Mouse (Mus musculus): ENCODE measurements around the gene Thrsp. TPM values are rescaled to one million over a fixed set of nuclear protein-coding genes. Genes with fewer than 3 reads are reported as not detected.

Gene Thrsp
- polyA plus RNA-seq, 1 experiment, result not detected

- Histone ChIP-seq H3K4me1 (ENCODE audit: control insufficient read depth, insufficient read depth, low read length) (peaks cover 8% of the 10 kb centered on the region), H3K4me3 (ENCODE audit: insufficient read depth, low read length) (no peak overlapping the region), H3K27ac (ENCODE audit: insufficient read depth, low read depth, low read length) (no peak overlapping the region)
- no peak for TF ChIP-seq CTCF (IDR thresholded peaks at IDR 0.05; ENCODE audit: low read depth, low read length)
- no peak for TF ChIP-seq POLR2A (IDR thresholded peaks at IDR 0.05; ENCODE audit: borderline replicate concordance, low read depth, low read length)
Measured at GRCm38 (mm10) chr7:97419163-97419562, 1.6 kb upstream of the Thrsp start.

- H3K27ac ChIP-seq (ENCODE audit: insufficient read depth, low read depth, low read length), result no peak overlapping the region
- no peak for TF ChIP-seq CTCF (IDR thresholded peaks at IDR 0.05; ENCODE audit: low read depth, low read length)
- no peak for TF ChIP-seq POLR2A (IDR thresholded peaks at IDR 0.05; ENCODE audit: borderline replicate concordance, low read depth, low read length)
- peaks cover 8% of the 10 kb centered on the region for H3K4me1 ChIP-seq (ENCODE audit: control insufficient read depth, insufficient read depth, low read length)
- no peak overlapping the region for H3K4me3 ChIP-seq (ENCODE audit: insufficient read depth, low read length)
Measured at GRCm38 (mm10) chr7:97418717-97419116, 1.2 kb upstream of the Thrsp start.

- no peak overlapping the region for H3K27ac ChIP-seq (ENCODE audit: insufficient read depth, low read depth, low read length)
- TF ChIP-seq POLR2A (IDR thresholded peaks at IDR 0.05; ENCODE audit: borderline replicate concordance, low read depth, low read length), result no peak
- no peak for TF ChIP-seq CTCF (IDR thresholded peaks at IDR 0.05; ENCODE audit: low read depth, low read length)
- H3K4me3 ChIP-seq (ENCODE audit: insufficient read depth, low read length), result no peak overlapping the region
- peaks cover 8% of the 10 kb centered on the region for H3K4me1 ChIP-seq (ENCODE audit: control insufficient read depth, insufficient read depth, low read length)
Measured at GRCm38 (mm10) chr7:97416473-97416872, 1.1 kb downstream of the Thrsp start.

- no peak overlapping the region for H3K27ac ChIP-seq (ENCODE audit: insufficient read depth, low read depth, low read length)
Measured at GRCm38 (mm10) chr7:97414915-97415687, 2.4 kb downstream of the Thrsp start.

GRCm38 (mm10) chr7:97414426-97414825 is 3.1 kb downstream of the Thrsp start:
- TF ChIP-seq CTCF (IDR thresholded peaks at IDR 0.05; ENCODE audit: low read depth, low read length) (no peak), POLR2A (IDR thresholded peaks at IDR 0.05; ENCODE audit: borderline replicate concordance, low read depth, low read length) (no peak)
- Histone ChIP-seq H3K4me3 (ENCODE audit: insufficient read depth, low read length) (no peak overlapping the region), H3K4me1 (ENCODE audit: control insufficient read depth, insufficient read depth, low read length) (peaks cover 8% of the 10 kb centered on the region), H3K27ac (ENCODE audit: insufficient read depth, low read depth, low read length) (no peak overlapping the region)

More at GRCm38 (mm10) chr7:97414915-97415687, 2.4 kb downstream of the Thrsp start:
- TF ChIP-seq CTCF (IDR thresholded peaks at IDR 0.05; ENCODE audit: low read depth, low read length), result no peak
- TF ChIP-seq POLR2A (IDR thresholded peaks at IDR 0.05; ENCODE audit: borderline replicate concordance, low read depth, low read length), result no peak
- Histone ChIP-seq H3K4me3 (ENCODE audit: insufficient read depth, low read length) (no peak overlapping the region), H3K4me1 (ENCODE audit: control insufficient read depth, insufficient read depth, low read length) (peaks cover 8% of the 10 kb centered on the region)

- TF ChIP-seq POLR2A (IDR thresholded peaks at IDR 0.05; ENCODE audit: borderline replicate concordance, low read depth, low read length), result no peak
- TF ChIP-seq CTCF (IDR thresholded peaks at IDR 0.05; ENCODE audit: low read depth, low read length), result no peak
- Histone ChIP-seq H3K4me1 (ENCODE audit: control insufficient read depth, insufficient read depth, low read length) (peaks cover 6% of the 10 kb centered on the region), H3K27ac (ENCODE audit: insufficient read depth, low read depth, low read length) (no peak overlapping the region), H3K4me3 (ENCODE audit: insufficient read depth, low read length) (no peak overlapping the region)
Measured at GRCm38 (mm10) chr7:97413981-97414380, 3.5 kb downstream of the Thrsp start.

GRCm38 (mm10) chr7:97411575-97411974 is 6.0 kb downstream of the Thrsp start:
- Histone ChIP-seq H3K4me1 (ENCODE audit: control insufficient read depth, insufficient read depth, low read length) (no peaks in the 10 kb centered on the region), H3K4me3 (ENCODE audit: insufficient read depth, low read length) (no peak overlapping the region), H3K27ac (ENCODE audit: insufficient read depth, low read depth, low read length) (no peak overlapping the region)
- TF ChIP-seq POLR2A (IDR thresholded peaks at IDR 0.05; ENCODE audit: borderline replicate concordance, low read depth, low read length), result no peak
- no peak for TF ChIP-seq CTCF (IDR thresholded peaks at IDR 0.05; ENCODE audit: low read depth, low read length)

GRCm38 (mm10) chr7:97411106-97411505 is 6.4 kb downstream of the Thrsp start:
- TF ChIP-seq POLR2A (IDR thresholded peaks at IDR 0.05; ENCODE audit: borderline replicate concordance, low read depth, low read length) (no peak), CTCF (IDR thresholded peaks at IDR 0.05; ENCODE audit: low read depth, low read length) (no peak)
- Histone ChIP-seq H3K27ac (ENCODE audit: insufficient read depth, low read depth, low read length) (no peak overlapping the region), H3K4me3 (ENCODE audit: insufficient read depth, low read length) (no peak overlapping the region), H3K4me1 (ENCODE audit: control insufficient read depth, insufficient read depth, low read length) (no peaks in the 10 kb centered on the region)

- TF ChIP-seq CTCF (IDR thresholded peaks at IDR 0.05; ENCODE audit: low read depth, low read length) (no peak), POLR2A (IDR thresholded peaks at IDR 0.05; ENCODE audit: borderline replicate concordance, low read depth, low read length) (no peak)
- Histone ChIP-seq H3K27ac (ENCODE audit: insufficient read depth, low read depth, low read length) (no peak overlapping the region), H3K4me1 (ENCODE audit: control insufficient read depth, insufficient read depth, low read length) (no peaks in the 10 kb centered on the region), H3K4me3 (ENCODE audit: insufficient read depth, low read length) (no peak overlapping the region)
Measured at GRCm38 (mm10) chr7:97407145-97407544, 10.4 kb downstream of the Thrsp start.

GRCm38 (mm10) chr7:97399960-97400715 is 17.4 kb downstream of the Thrsp start, which contains the start of gene Ndufc2:
Gene Ndufc2 (plus strand): TSS chr7:97400003.
- Histone ChIP-seq H3K4me3 (ENCODE audit: insufficient read depth, low read length) (peak within 1 kb of the TSS; percentile 92), H3K4me1 (ENCODE audit: control insufficient read depth, insufficient read depth, low read length) (peaks cover 14% of the 10 kb centered on the region), H3K27ac (ENCODE audit: insufficient read depth, low read depth, low read length) (peak within 1 kb of the TSS; percentile 55)
- TF ChIP-seq CTCF (IDR thresholded peaks at IDR 0.05; ENCODE audit: low read depth, low read length), result no peak
- no peak for TF ChIP-seq POLR2A (IDR thresholded peaks at IDR 0.05; ENCODE audit: borderline replicate concordance, low read depth, low read length)
